8 mouse cellular contexts compared by ENCODE assay signal in the genomic region with DNA sequence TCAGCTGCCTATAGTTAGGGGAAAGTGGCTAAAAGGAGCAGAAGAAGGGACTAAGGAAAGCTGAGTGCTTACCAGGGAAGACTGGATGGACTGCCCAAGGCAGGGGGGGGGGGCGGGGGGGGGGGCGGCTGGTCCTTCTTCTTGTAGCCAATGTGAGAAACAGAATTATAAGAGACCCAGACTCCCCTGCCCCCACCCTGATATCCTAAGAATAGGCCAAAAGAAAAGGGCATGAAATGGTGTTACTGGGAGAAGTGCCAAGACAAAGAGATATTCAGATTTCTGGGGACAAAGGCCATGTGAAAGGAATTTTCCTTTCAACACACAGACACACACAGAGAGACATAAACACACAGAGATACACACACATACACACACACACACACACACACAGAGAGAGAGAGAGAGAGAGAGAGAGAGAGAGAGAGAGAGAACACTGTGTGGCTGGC.
DNase-seq lines count a peak whose midpoint lies in the region; ATAC-seq lines count a peak whose summit lies in the region.

No protein-coding gene starts in this region.

- no peak overlapping the region for H3K4me3 ChIP-seq in embryonic facial prominence, embryonic 12.5 days
- H3K4me3 ChIP-seq in hindbrain, embryonic 16.5 days (ENCODE audit: low read length), result no peak overlapping the region
- H3K4me3 ChIP-seq in lung, embryonic 15.5 days, result no peak overlapping the region

- no peaks in the 10 kb centered on the region for H3K27me3 ChIP-seq in embryonic facial prominence, embryonic 12.5 days
- H3K27me3 ChIP-seq in hindbrain, embryonic 16.5 days (replicated peaks; ENCODE audit: control insufficient read depth, insufficient read depth, low read length), result no peaks in the 10 kb centered on the region
- H3K27me3 ChIP-seq in lung, embryonic 15.5 days, result no peaks in the 10 kb centered on the region

- WGBS in embryonic facial prominence, embryonic 12.5 days, result no CpG with 5 or more reads among the region's 2 CpGs
- WGBS in hindbrain, embryonic 16.5 days, result no CpG with 5 or more reads among the region's 2 CpGs
- WGBS in lung, embryonic 15.5 days, result no CpG with 5 or more reads among the region's 2 CpGs

- peak; percentile 68; the same call in 1 of the 2 replicates for ATAC-seq in embryonic facial prominence, embryonic 12.5 days (ENCODE audit: insufficient number of reproducible peaks, insufficient read depth, low FRiP score, low TSS enrichment)
- ATAC-seq in hindbrain, embryonic 16.5 days, result peak; percentile 74
- ATAC-seq in lung, embryonic 15.5 days (ENCODE audit: borderline replicate concordance, extremely low read depth, low FRiP score, low TSS enrichment), result peak; percentile 86

- H3K9me3 ChIP-seq in embryonic facial prominence, embryonic 12.5 days, result no peaks in the 10 kb centered on the region
- no peaks in the 10 kb centered on the region for H3K9me3 ChIP-seq in hindbrain, embryonic 16.5 days (ENCODE audit: control insufficient read depth, low read length)
- no peaks in the 10 kb centered on the region for H3K9me3 ChIP-seq in lung, embryonic 15.5 days

- peak overlapping the region; percentile 58 for H3K27ac ChIP-seq in embryonic facial prominence, embryonic 12.5 days
- no peak overlapping the region for H3K27ac ChIP-seq in hindbrain, embryonic 16.5 days (ENCODE audit: low read depth, low read length)
- H3K27ac ChIP-seq in lung, embryonic 15.5 days, result peak overlapping the region; percentile 94

- DNase-seq in cerebellum, adult 9-10 months, result peak; percentile 4
- no peak for DNase-seq in cerebellum, adult 8-10 months
- DNase-seq in spleen, postnatal 36 days (ENCODE audit: low spot score in 2 of 2), result no peak
- DNase-seq in layer of hippocampus, postnatal 36 days, result no peak
- no peak for DNase-seq in layer of hippocampus, postnatal 14 days (ENCODE audit: low spot score in 2 of 2)

- H3K9ac ChIP-seq in embryonic facial prominence, embryonic 12.5 days, result no peak overlapping the region
- no peak overlapping the region for H3K9ac ChIP-seq in hindbrain, embryonic 16.5 days (ENCODE audit: low read depth, low read length)
- H3K9ac ChIP-seq in lung, embryonic 15.5 days, result no peak overlapping the region

- H3K4me2 ChIP-seq in embryonic facial prominence, embryonic 12.5 days (replicated peaks), result no peak overlapping the region
- no peak overlapping the region for H3K4me2 ChIP-seq in hindbrain, embryonic 16.5 days (ENCODE audit: low read length)
- no peak overlapping the region for H3K4me2 ChIP-seq in lung, embryonic 15.5 days

- H3K36me3 ChIP-seq in embryonic facial prominence, embryonic 12.5 days, result no peaks in the 10 kb centered on the region
- no peaks in the 10 kb centered on the region for H3K36me3 ChIP-seq in hindbrain, embryonic 16.5 days (ENCODE audit: control insufficient read depth, insufficient read depth, low read length)
- H3K36me3 ChIP-seq in lung, embryonic 15.5 days, result no peaks in the 10 kb centered on the region

- H3K4me1 ChIP-seq in embryonic facial prominence, embryonic 12.5 days, result peaks cover 16% of the 10 kb centered on the region
- H3K4me1 ChIP-seq in hindbrain, embryonic 16.5 days (ENCODE audit: control insufficient read depth, insufficient read depth, low read depth, low read length), result peaks cover 9% of the 10 kb centered on the region
- peaks cover 28% of the 10 kb centered on the region for H3K4me1 ChIP-seq in lung, embryonic 15.5 days
